Mouse (Mus musculus) liver, embryonic 15.5 days (tissue): ENCODE measurements around the gene Slc37a1. TPM values are rescaled to one million over a fixed set of nuclear protein-coding genes. Genes with fewer than 3 reads are reported as not detected.

Experiments used
- polyA plus RNA-seq: library from polyadenylated mRNA; unstranded; fragments of >200 nt; fragmentation: Nextera tagmentation; extraction: Ambion mirVana; gene quantifications from 2 replicates; pipeline ENCODE4 v1.2.1, GENCODE M21; 2015

Slc37a1 gene
- polyA plus RNA-seq, 1 experiment from 2014 or later: 2.9 TPM

Other genes with a start within 250 kb of the Slc37a1 start
- gene Abcg1, start 229.1 kb upstream of the Slc37a1 start, polyA plus RNA-seq: 9.3 and 10.2 TPM in 2 replicates
- gene Tff3, start 157.1 kb upstream of the Slc37a1 start, polyA plus RNA-seq: 74.3 and 97.3 TPM in 2 replicates
- gene Tff2, start 142.5 kb upstream of the Slc37a1 start, polyA plus RNA-seq: not detected in 2 replicates
- not detected in 2 replicates for gene Tff1, start 121.5 kb upstream of the Slc37a1 start, polyA plus RNA-seq
- gene Tmprss3, start 87.8 kb upstream of the Slc37a1 start, polyA plus RNA-seq: 0.29 and 0.46 TPM in 2 replicates
- 10.2 and 10.6 TPM in 2 replicates for gene Ubash3a, start 78.9 kb upstream of the Slc37a1 start, polyA plus RNA-seq
- gene Rsph1, start 9.4 kb upstream of the Slc37a1 start, polyA plus RNA-seq: 0.13 and 0.25 TPM in 2 replicates
- 3.2 TPM in 2 replicates for gene Pde9a, start 99.4 kb downstream of the Slc37a1 start, polyA plus RNA-seq
- gene Wdr4, start 233.2 kb downstream of the Slc37a1 start, polyA plus RNA-seq: 21.4 and 23.8 TPM in 2 replicates
- 160 TPM in 2 replicates for gene Ndufv3, start 233.3 kb downstream of the Slc37a1 start, polyA plus RNA-seq